Mouse (Mus musculus) intestine, postnatal 0 days (tissue): ENCODE data around the gene Fkbp5. TPM values are rescaled to one million over a fixed set of nuclear protein-coding genes. Genes with fewer than 3 reads are reported as not detected.
A peak's percentile ranks its signal among the peaks of the same experiment; 100 is the strongest.
"Not testable (repeated sequence)": the region's sequence is repeated elsewhere in the genome, so short reads cannot be mapped to it uniquely, and the experiment has no call there.

Source experiments
- ATAC-seq: fragments of 200-750 bp; cut with Nextera tagmentation; 2 replicates; pipeline ENCODE4 v1.8.0; 2017; ENCODE audit warnings: mild to moderate bottlenecking, moderate TSS enrichment, moderate library complexity
- H3K27ac ChIP-seq: fragments of 300-500 bp; sonication (generic); 2 replicates; pipeline ENCODE4 v1.5.1; 2014; ENCODE audit warnings: mild to moderate bottlenecking, low read depth, low read length, moderate library complexity
- H3K27me3 ChIP-seq: fragments of 300-500 bp; sonication (generic); replicated peaks from 2 replicates; pipeline ENCODE4 v1.6.1; 2014; ENCODE audit warnings: low read length, mixed read lengths; ENCODE audit not compliant: control insufficient read depth, insufficient read depth
- H3K36me3 ChIP-seq: fragments of 300-500 bp; sonication (generic); 2 replicates; pipeline ENCODE4 v1.6.1; 2014; ENCODE audit warnings: mild to moderate bottlenecking, moderate library complexity; ENCODE audit not compliant: control insufficient read depth, insufficient read depth
- H3K4me1 ChIP-seq: fragments of 300-500 bp; sonication (generic); replicated peaks from 2 replicates; pipeline ENCODE4 v1.6.1; 2014; ENCODE audit warnings: antibody characterized with exemption, low read length, mixed read lengths; ENCODE audit not compliant: control insufficient read depth, insufficient read depth
- H3K4me2 ChIP-seq: fragments of 300-500 bp; sonication (generic); replicated peaks from 2 replicates; pipeline ENCODE4 v1.6.1; 2014; ENCODE audit warnings: low read depth, mild to moderate bottlenecking, moderate library complexity
- H3K4me3 ChIP-seq: fragments of 300-500 bp; sonication (generic); 2 replicates; pipeline ENCODE4 v1.5.1; 2014; ENCODE audit warnings: low read depth, low read length
- H3K9ac ChIP-seq: fragments of 300-500 bp; sonication (generic); 2 replicates; pipeline ENCODE4 v1.6.1; 2014; ENCODE audit warnings: mild to moderate bottlenecking, low read depth, low read length
- H3K9me3 ChIP-seq: fragments of 300-500 bp; sonication (generic); 2 replicates; pipeline ENCODE4 v1.6.1; 2016; ENCODE audit warnings: mixed run types; ENCODE audit not compliant: control insufficient read depth
- CTCF ChIP-seq: sonication (generic); IDR thresholded peaks from 2 replicates; pipeline ENCODE4 v1.5.1; 2016; ENCODE audit warnings: low read depth, mild to moderate bottlenecking, control low read depth, antibody characterized with exemption, moderate library complexity
- WGBS: fragments of 180-500 bp; shearing (Covaris S2); extraction: QIAGEN DNeasy Blood & Tissue Kit; methylation state at CpG from one replicate; pipeline ENCODE4 v1.1.7; 2014; 5-methylcytosine and 5-hydroxymethylcytosine counted together
- polyA plus RNA-seq: library from polyadenylated mRNA; unstranded; fragments of >200 nt; fragmentation: Nextera tagmentation; extraction: Ambion mirVana; gene quantifications from 2 replicates; pipeline ENCODE4 v1.2.1, GENCODE M21; 2015

The Fkbp5 gene
- polyA plus RNA-seq, 1 experiment from 2014 or later: 10.1 TPM

DNA sequence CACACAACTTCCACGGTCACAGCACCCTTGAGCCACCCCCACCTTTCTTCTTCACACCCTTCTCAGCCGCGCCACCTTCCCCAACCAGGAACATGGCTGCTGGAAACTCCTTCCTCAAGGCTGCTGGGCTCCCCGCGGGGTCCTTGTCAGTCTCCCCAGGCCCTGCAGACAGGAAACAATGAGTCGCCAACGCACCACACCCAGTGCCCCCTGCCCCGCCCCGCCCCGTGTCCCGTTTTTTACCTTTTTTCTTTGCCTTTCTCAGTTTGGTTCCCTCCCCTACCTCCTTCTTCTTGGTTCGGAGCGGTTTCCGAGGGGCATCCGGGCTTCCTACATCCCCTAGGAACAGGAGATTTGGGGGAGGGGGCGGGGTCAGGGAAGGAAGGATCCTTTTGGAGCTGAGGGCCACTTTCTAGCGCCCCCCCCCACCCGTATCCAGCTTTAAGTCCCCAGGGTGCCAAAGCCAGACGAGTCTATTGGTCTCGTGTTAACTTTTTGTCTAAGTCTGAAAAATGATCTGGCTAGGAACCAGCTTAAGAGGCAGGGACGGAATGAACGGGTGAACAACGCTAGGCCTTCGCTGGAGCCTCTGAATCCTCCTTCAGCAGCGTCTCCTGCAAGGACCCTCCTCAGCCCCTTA is 154.6 kb downstream of the Fkbp5 start:
- Histone ChIP-seq H3K27ac (no peak overlapping the region), H3K27me3 (peaks cover 36% of the 10 kb centered on the region), H3K4me1 (peaks cover 5% of the 10 kb centered on the region; the same call in 1 of the 2 replicates), H3K9ac (no peak overlapping the region), H3K4me3 (peak overlapping the region; percentile 21), H3K36me3 (no peaks in the 10 kb centered on the region), H3K9me3 (no peaks in the 10 kb centered on the region), H3K4me2 (peak overlapping the region; percentile 55)
- ATAC-seq: no peak
- 10% methylated on average over 25 of the region's 25 CpGs for WGBS
- TF ChIP-seq CTCF: no peak

- WGBS: 46% methylated on average over 11 of the region's 11 CpGs
- H3K9me3 ChIP-seq: no peaks in the 10 kb centered on the region
- no peak overlapping the region for H3K27ac ChIP-seq
- H3K27me3 ChIP-seq: peaks cover 36% of the 10 kb centered on the region
- H3K9ac ChIP-seq: no peak overlapping the region
- TF ChIP-seq CTCF: no peak
- no peaks in the 10 kb centered on the region for H3K36me3 ChIP-seq
- H3K4me3 ChIP-seq: peak overlapping the region; percentile 21
- H3K4me2 ChIP-seq: peak overlapping the region; percentile 55
- H3K4me1 ChIP-seq: peaks cover 5% of the 10 kb centered on the region; the same call in 1 of the 2 replicates
- no peak for ATAC-seq
These were observed 155.2 kb downstream of the Fkbp5 start for GRCm38 (mm10) chr17:28361921-28362652.

DNA sequence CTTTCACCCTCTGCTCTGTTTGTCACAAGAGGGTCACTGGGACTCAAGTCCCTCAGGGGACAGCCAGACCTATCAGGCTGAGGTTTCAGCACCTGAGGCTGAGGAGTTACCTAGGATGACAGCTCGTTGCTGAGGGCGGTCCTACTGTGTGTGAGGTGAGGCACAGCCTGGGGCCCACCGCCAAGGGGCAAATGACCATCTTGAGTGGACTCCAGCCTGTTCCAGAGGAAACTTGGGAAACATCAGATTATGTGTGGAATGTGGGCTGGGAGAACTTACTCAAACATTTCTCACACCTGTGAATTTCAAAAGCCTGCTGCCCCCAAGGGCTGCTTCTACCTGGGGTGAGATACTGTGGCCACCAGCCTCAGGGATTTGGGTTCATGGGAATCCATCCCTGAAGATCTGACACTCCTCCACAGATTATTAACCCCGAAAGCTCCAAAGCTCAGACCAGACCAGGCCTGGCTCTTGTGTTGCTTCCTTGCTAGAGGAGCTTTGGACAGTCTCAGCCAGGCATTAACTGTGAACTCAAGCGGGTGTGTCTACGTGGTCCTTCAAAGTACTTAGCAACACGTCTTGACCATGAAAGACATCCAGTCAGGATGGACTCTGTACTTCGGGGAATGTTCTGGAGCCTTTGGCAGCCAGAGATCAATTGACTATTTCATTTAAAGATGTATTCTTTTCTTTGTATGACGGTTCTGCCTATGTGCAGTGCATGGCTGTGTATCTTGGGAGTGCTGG is 156.6 kb downstream of the Fkbp5 start:
- peaks cover 36% of the 10 kb centered on the region for H3K27me3 ChIP-seq
- no peaks in the 10 kb centered on the region for H3K36me3 ChIP-seq
- ATAC-seq: peak; percentile 20; the same call in 1 of the 2 replicates
- 63% methylated on average over 9 of the region's 9 CpGs for WGBS
- H3K9ac ChIP-seq: no peak overlapping the region
- no peak for TF ChIP-seq CTCF
- H3K9me3 ChIP-seq: no peaks in the 10 kb centered on the region
- peaks cover 5% of the 10 kb centered on the region; the same call in 1 of the 2 replicates for H3K4me1 ChIP-seq
- H3K4me2 ChIP-seq: no peak overlapping the region
- no peak overlapping the region for H3K4me3 ChIP-seq
- H3K27ac ChIP-seq: no peak overlapping the region

- not testable (repeated sequence) for H3K4me2 ChIP-seq, ATAC-seq, H3K4me3 ChIP-seq, H3K9me3 ChIP-seq, H3K36me3 ChIP-seq, H3K4me1 ChIP-seq, H3K27ac ChIP-seq, H3K9ac ChIP-seq
- H3K27me3 ChIP-seq: peaks cover 22% of the 10 kb centered on the region
- 22% methylated on average over 23 of the region's 24 CpGs for WGBS
These were observed 158.6 kb downstream of the Fkbp5 start for GRCm38 (mm10) chr17:28358576-28359261.

DNA sequence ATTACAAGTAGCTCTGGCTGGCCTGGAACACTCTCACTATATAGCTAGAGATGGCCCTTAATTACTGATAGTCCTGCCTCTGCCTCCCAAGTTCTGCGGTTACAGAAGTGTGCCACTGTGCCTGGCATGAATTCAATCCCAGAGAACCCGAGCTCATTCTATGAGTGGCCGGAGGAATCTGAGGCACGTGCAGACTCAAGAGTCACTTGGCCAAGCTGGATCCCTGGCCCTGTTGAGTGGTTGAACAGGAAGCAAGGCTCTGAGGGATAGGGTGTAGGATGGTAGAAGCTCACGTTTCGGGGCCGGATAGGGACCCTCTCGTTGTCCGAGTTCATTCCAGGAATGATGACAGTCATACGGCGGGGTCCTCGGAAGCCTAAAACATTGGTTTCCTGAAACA is 161.5 kb downstream of the Fkbp5 start:
- H3K27me3 ChIP-seq: peaks cover 4% of the 10 kb centered on the region; the same call in 1 of the 2 replicates
- WGBS: 91% methylated on average over 12 of the region's 12 CpGs
- no peak overlapping the region for H3K4me2 ChIP-seq
- H3K9me3 ChIP-seq: no peaks in the 10 kb centered on the region
- ATAC-seq: no peak
- H3K4me3 ChIP-seq: no peak overlapping the region
- no peaks in the 10 kb centered on the region for H3K36me3 ChIP-seq
- TF ChIP-seq CTCF: no peak
- no peak overlapping the region for H3K9ac ChIP-seq
- H3K27ac ChIP-seq: no peak overlapping the region
- peaks cover 8% of the 10 kb centered on the region for H3K4me1 ChIP-seq

GRCm38 (mm10) chr17:28352018-28352417 is 165.3 kb downstream of the Fkbp5 start:
- no peak overlapping the region; the same call in 1 of the 2 replicates for H3K9ac ChIP-seq
- H3K36me3 ChIP-seq: no peaks in the 10 kb centered on the region
- H3K4me2 ChIP-seq: no peak overlapping the region
- no peak for TF ChIP-seq CTCF
- no peak overlapping the region for H3K4me3 ChIP-seq
- H3K9me3 ChIP-seq: no peaks in the 10 kb centered on the region
- 18% methylated on average over 11 of the region's 11 CpGs for WGBS
- peaks cover 8% of the 10 kb centered on the region for H3K4me1 ChIP-seq
- no peak overlapping the region for H3K27ac ChIP-seq
- ATAC-seq: no peak
- H3K27me3 ChIP-seq: no peaks in the 10 kb centered on the region
